Mouse (Mus musculus) forebrain, embryonic 14.5 days (tissue): ENCODE measurements around the gene Cenpo. TPM values are rescaled to one million over a fixed set of nuclear protein-coding genes. Genes with fewer than 3 reads are reported as not detected.
A peak's percentile ranks its signal among the peaks of the same experiment; 100 is the strongest.

ENCODE experiments used
- ATAC-seq: fragments of 200-750 bp; cut with Nextera tagmentation; 2 replicates; pipeline ENCODE4 v1.8.0; 2017; ENCODE audit warnings: mild to moderate bottlenecking, moderate library complexity
- DNase-seq: peaks from one replicate; pipeline ENCODE4 v3.0.0-alpha.2; 2015; ENCODE audit warnings: low spot score
- H3K27ac ChIP-seq: fragments of 300-500 bp; sonication (generic); 2 replicates; pipeline ENCODE4 v1.5.1; 2014; ENCODE audit warnings: low read depth, mild to moderate bottlenecking, control low read depth, low read length, moderate library complexity
- H3K27me3 ChIP-seq: fragments of 300-500 bp; sonication (generic); replicated peaks from 2 replicates; pipeline ENCODE4 v1.6.1; 2014; ENCODE audit warnings: low read length, control low read depth, mixed read lengths; ENCODE audit not compliant: control insufficient read depth, insufficient read depth
- H3K36me3 ChIP-seq: fragments of 300-500 bp; sonication (generic); 2 replicates; pipeline ENCODE4 v1.6.1; 2014; ENCODE audit warnings: low read length, control low read depth; ENCODE audit not compliant: control insufficient read depth, insufficient read depth
- H3K4me1 ChIP-seq: fragments of 300-500 bp; sonication (generic); 2 replicates; pipeline ENCODE4 v1.6.1; 2014; ENCODE audit warnings: antibody characterized with exemption, low read length, control low read depth; ENCODE audit not compliant: control insufficient read depth, insufficient read depth
- H3K4me2 ChIP-seq: fragments of 300-500 bp; sonication (generic); 2 replicates; pipeline ENCODE4 v1.6.1; 2014; ENCODE audit warnings: mild to moderate bottlenecking, control low read depth, low read length
- H3K4me3 ChIP-seq: fragments of 300-500 bp; sonication (generic); 2 replicates; pipeline ENCODE4 v1.5.1; 2014; ENCODE audit warnings: low read depth, low read length, control low read depth
- H3K9ac ChIP-seq: fragments of 300-500 bp; sonication (generic); 2 replicates; pipeline ENCODE4 v1.6.1; 2014; ENCODE audit warnings: mild to moderate bottlenecking, low read length, control low read depth, moderate library complexity
- H3K9me3 ChIP-seq: fragments of 300-500 bp; sonication (generic); replicated peaks from 2 replicates; pipeline ENCODE4 v1.6.1; 2016; ENCODE audit warnings: low read length, control low read depth, mixed read lengths; ENCODE audit not compliant: control insufficient read depth
- whole genome bisulfite sequencing: fragments of 180-500 bp; shearing (Covaris S2); extraction: QIAGEN DNeasy Blood & Tissue Kit; methylation state at CpG from one replicate; pipeline ENCODE4 v1.1.7; 2014; 5-methylcytosine and 5-hydroxymethylcytosine counted together
- polyA plus RNA-seq: library from polyadenylated mRNA; unstranded; fragments of >200 nt; fragmentation: Nextera tagmentation; extraction: Ambion mirVana; gene quantifications from 2 replicates; pipeline ENCODE4 v1.2.1, GENCODE M21; 2014

Cenpo gene
- 8.9 and 11.0 TPM in 2 replicates for polyA plus RNA-seq

DNA sequence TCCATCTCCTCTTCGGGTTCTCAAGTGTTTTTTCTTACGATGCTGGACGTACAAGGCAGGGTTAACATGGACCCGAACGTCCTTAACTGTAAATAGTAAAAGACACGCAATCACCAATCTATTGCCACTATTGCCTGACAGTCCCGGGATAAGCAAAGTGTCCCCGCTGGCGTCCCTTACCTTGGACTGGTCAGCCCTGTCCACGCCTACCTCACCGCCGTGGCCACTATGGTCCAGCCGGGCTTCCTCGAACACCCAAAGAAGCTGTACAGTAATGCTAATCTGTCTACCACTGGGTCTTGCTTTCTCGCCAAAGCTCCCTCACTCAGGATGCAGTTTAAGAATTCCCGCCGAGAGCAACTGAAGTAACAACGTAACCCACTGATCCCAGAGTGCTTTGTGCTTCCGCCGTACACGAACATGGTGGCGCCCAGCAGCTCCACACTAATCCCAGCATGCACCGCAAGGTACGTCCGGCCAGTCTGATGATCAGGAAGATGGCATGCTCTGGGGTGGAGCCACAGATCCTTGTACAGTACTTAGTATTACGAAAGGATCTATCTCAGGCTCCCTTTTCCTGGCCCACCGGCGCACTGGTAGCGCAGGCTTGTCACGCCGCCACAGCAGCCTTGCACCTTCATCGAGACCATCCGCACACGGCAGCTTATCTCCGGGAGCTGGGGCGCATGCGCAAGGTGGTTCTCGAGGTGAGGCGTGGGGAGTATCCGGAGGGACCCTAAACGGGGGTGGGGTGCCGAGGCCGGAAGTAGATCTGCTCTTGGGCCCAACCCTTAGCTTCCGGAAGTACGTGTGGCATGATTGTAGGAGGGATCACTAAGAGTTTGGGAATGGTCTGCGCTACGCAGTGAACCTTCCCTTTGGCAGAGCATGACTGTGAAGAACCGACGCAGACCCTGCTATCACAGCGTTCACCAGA, at the start of gene Cenpo, which contains the start of gene Ptrhd1:
Gene Cenpo (minus strand): TSS at position 723 of the 937 bp plus-strand sequence.
Gene Ptrhd1 (plus strand): TSS at position 456 of the 937 bp plus-strand sequence.
- H3K27me3 ChIP-seq = no peaks in the 10 kb centered on the region
- peak within 1 kb of the TSS; percentile 71 for H3K4me2 ChIP-seq
- peak within 1 kb of the TSS; percentile 66 for H3K9ac ChIP-seq
- DNase-seq = peak; percentile 98
- H3K4me1 ChIP-seq = peaks cover 10% of the 10 kb centered on the region
- peak within 1 kb of the TSS; percentile 63 for H3K4me3 ChIP-seq
- H3K27ac ChIP-seq = peak within 1 kb of the TSS; percentile 82
- H3K36me3 ChIP-seq = peaks cover 17% of the 10 kb centered on the region
- WGBS = under 1% methylated on average over 50 of the region's 50 CpGs
- peak; percentile 99 for ATAC-seq
- H3K9me3 ChIP-seq = no peaks in the 10 kb centered on the region

DNA sequence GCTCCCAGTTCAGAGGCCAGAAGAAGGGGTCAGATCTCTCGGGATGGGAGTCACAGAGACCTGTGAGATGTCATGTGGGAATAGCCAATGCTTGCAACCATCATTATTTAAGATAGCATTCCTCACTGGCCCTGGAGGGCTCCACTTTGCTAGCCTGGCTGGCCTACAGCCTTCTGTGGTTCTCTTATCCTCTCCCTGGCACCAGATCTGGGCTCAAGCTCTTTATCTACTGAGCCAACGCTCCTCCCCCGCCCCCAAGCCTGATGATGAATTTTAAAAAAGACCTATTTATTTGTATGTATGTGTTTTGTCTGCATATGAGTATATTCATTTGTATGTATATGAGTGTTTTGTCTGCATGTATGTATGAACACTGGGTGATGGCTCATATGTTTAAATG, 45.8 kb upstream of the Cenpo start:
- Histone ChIP-seq H3K9ac (no peak overlapping the region), H3K27me3 (no peaks in the 10 kb centered on the region), H3K4me1 (no peaks in the 10 kb centered on the region), H3K9me3 (no peaks in the 10 kb centered on the region), H3K4me2 (no peak overlapping the region), H3K27ac (no peak overlapping the region), H3K4me3 (no peak overlapping the region), H3K36me3 (peaks cover 8% of the 10 kb centered on the region)
- 91% methylated on average over 3 of the region's 3 CpGs for WGBS
- DNase-seq (no peak), ATAC-seq (no peak)

DNA sequence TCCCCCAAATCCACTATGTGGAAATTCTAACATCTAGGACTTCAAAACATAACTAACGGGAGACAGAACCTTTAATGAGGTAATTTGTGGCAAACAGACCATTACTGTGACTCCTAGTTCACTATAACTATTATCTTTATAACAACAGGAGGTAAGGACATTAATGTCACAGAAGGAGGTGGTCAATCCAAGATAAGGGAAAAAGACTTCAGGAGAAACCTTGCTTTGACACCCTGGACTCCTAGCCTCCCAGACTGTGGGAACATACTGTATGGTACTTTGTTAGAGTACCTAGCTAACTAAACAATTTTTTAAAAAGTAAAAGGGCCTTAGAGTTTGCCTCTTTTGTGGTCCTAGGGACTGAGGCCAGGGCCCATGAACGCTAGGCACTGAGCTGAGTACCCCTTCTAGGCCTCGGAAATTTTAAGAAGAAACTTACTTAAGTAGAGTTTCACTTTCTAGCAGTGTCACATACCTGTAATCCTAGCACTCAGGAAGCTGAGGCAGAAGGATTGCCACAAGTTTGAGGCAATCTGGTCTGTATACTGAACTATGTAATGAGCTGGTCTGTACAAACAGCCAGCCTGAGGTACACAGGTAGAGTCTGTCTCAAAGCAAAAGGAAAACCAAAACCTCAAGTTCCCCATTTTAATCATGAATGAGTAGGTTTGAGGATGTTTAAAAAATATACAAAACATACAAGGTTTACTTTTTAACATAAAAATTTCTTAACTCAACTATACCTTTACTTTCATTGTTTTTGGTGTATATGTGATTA, 45.1 kb upstream of the Cenpo start:
- peaks cover 14% of the 10 kb centered on the region for H3K36me3 ChIP-seq
- H3K27me3 ChIP-seq = no peaks in the 10 kb centered on the region
- H3K4me2 ChIP-seq = no peak overlapping the region
- H3K4me3 ChIP-seq = no peak overlapping the region
- ATAC-seq (no peak), DNase-seq (no peak)
- 84% methylated on average over 3 of the region's 3 CpGs for WGBS
- no peak overlapping the region for H3K27ac ChIP-seq
- H3K9me3 ChIP-seq = no peaks in the 10 kb centered on the region
- H3K4me1 ChIP-seq = no peaks in the 10 kb centered on the region
- no peak overlapping the region for H3K9ac ChIP-seq

DNA sequence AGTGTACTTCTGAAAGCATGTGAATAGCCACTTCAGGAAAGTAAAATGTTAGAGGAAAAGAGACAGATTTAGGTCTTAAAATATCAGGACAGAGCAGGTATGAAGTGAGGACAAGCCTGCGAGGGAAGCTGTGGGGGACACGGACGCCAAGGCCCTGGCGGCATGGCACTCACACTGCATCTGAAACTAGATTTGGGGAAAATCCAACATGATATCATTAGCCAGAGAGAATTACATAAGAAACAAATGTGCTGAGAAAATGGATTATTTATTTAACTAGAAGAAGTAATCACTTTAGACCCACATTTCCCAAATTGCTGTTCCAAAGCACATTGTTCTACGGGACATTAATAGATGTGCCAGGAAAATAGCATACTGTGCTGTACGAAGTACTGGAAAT, 37.0 kb upstream of the Cenpo start:
- Histone ChIP-seq H3K36me3 (peaks cover 70% of the 10 kb centered on the region), H3K27ac (no peak overlapping the region), H3K4me3 (no peak overlapping the region), H3K9me3 (peaks cover 4% of the 10 kb centered on the region; the same call in 1 of the 2 replicates), H3K9ac (no peak overlapping the region), H3K27me3 (no peaks in the 10 kb centered on the region), H3K4me2 (no peak overlapping the region), H3K4me1 (no peaks in the 10 kb centered on the region)
- ATAC-seq = no peak
- WGBS = 80% methylated on average over 6 of the region's 6 CpGs
- no peak for DNase-seq

DNA sequence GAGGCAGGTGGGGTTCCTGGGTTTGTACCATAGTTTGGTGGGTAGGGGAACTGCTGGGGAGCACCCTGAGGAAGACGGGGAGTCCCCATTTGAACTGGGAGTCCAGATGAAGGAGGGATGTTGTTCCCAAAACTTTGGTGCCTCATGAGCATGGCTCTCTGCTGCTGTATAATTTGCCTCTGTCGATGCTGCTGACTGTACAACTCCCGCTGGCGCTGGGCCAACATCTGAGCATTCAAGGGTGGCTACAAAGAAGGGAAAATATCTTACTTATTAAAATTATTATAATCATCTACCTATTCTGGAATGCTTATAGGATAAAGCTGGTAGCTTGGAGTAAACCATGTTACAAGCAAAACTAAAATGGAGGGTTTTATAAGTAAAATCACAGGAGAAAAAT, 33.7 kb upstream of the Cenpo start:
- 99% methylated on average over 4 of the region's 4 CpGs for WGBS
- no peak overlapping the region for H3K9ac ChIP-seq
- H3K36me3 ChIP-seq = peaks cover 54% of the 10 kb centered on the region
- DNase-seq = peak; percentile 40
- H3K27me3 ChIP-seq = no peaks in the 10 kb centered on the region
- H3K4me3 ChIP-seq = no peak overlapping the region
- no peak for ATAC-seq
- no peak overlapping the region for H3K4me2 ChIP-seq
- peaks cover 4% of the 10 kb centered on the region; the same call in 1 of the 2 replicates for H3K9me3 ChIP-seq
- no peaks in the 10 kb centered on the region for H3K4me1 ChIP-seq
- H3K27ac ChIP-seq = no peak overlapping the region

DNA sequence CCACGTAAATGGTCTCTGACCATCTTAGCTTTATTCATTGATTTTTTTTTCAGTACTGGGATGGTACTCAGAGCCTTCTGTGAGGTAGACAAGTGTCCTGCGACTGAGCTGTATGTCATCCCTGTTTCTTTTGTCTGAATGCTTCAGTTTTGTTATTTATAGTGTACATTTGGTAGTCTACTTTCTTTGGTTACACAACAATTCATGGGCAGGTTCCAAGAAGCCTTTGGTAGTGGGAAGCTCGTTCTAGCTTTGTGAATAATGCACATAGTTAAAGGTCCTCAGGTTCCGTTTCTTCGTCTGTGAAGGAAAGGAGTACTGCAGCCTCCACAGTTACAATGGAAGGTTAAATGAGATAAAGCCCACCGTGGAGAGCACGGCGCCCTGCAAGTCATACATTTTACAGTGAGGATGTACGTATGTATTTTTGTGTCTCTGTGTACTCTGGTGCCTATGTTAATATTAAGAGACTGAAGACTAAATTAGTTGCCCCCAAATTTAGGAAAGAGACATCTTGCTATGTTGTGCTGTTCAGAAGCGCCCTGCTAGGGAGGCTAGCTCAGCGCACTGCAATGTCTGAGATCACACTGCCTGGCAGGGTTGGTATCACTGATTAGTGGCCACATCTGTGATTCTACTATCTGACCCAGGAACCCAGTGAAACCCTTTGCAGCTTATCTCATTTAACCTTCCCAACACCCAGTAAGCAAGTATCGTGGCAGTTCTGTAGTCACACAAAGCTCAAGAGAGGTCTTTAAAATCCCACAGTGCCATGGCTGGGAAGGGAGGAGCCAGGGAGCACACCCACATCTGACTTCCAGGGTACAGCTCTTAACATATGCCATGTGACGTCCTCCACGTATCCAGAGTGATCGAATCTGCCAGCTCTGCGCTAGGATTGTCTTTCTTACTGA, 18.9 kb upstream of the Cenpo start:
- Histone ChIP-seq H3K36me3 (peaks cover 30% of the 10 kb centered on the region), H3K4me3 (no peak overlapping the region), H3K27me3 (no peaks in the 10 kb centered on the region), H3K27ac (no peak overlapping the region), H3K4me2 (no peak overlapping the region), H3K9ac (no peak overlapping the region), H3K4me1 (no peaks in the 10 kb centered on the region), H3K9me3 (no peaks in the 10 kb centered on the region)
- DNase-seq (no peak), ATAC-seq (no peak)
- 95% methylated on average over 16 of the region's 16 CpGs for WGBS

DNA sequence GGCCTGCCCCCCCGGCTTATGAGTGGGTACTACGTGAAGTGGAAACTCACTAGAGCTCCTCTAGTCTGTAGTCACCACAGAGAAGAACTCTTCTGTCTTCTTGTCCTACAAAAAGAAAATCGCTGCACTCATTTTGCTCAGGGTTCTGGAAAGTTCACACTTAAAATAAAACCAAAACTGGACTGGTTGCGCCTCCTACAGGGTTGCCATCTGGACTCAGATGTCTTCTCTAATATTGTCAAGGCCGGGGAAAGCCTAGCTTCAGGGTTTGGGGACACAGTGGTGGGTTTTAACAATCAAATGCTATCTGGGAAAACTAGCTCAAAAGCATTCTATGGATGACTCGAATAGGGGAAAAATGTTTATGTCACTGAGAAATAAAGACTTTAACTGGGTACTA, 15.7 kb upstream of the Cenpo start:
- Histone ChIP-seq H3K9ac (no peak overlapping the region), H3K4me3 (no peak overlapping the region), H3K4me1 (no peaks in the 10 kb centered on the region), H3K27ac (no peak overlapping the region), H3K4me2 (no peak overlapping the region), H3K36me3 (peaks cover 36% of the 10 kb centered on the region), H3K27me3 (no peaks in the 10 kb centered on the region), H3K9me3 (no peaks in the 10 kb centered on the region)
- no peak for ATAC-seq
- 92% methylated on average over 6 of the region's 6 CpGs for WGBS
- no peak for DNase-seq

DNA sequence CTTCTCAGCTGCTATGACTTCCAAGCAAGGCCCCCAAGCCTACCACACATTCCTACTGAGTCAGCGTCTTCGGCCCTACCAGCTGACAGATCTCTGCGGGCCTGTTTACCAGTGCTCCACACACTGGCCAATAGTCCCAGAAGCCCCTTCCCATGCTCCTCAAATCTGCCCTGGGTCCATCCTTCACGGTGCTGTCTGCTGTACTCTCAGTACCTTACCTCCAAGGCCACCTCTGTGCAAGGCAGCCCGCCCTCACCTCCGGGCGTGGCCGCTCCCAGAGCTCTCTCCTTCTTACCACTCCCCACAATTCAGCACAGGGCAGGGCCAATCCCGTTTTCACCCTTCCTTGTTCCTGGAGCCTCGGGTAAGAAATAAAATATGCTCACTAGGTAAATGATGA, 11.6 kb upstream of the Cenpo start:
- no peak overlapping the region for H3K4me3 ChIP-seq
- no peak overlapping the region for H3K27ac ChIP-seq
- H3K9me3 ChIP-seq = no peaks in the 10 kb centered on the region
- no peak overlapping the region for H3K9ac ChIP-seq
- WGBS = 89% methylated on average over 10 of the region's 10 CpGs
- H3K4me1 ChIP-seq = no peaks in the 10 kb centered on the region
- H3K4me2 ChIP-seq = no peak overlapping the region
- no peaks in the 10 kb centered on the region for H3K27me3 ChIP-seq
- ATAC-seq (no peak), DNase-seq (no peak)
- peaks cover 16% of the 10 kb centered on the region for H3K36me3 ChIP-seq
